Mouse (Mus musculus) heart, postnatal 14 days (tissue): ENCODE data around the gene Pik3r6. TPM values are rescaled to one million over a fixed set of nuclear protein-coding genes. Genes with fewer than 3 reads are reported as not detected.

Experiments used
- total RNA-seq, 2 experiments: library from RNA; stranded (reverse); gene quantifications; 2 replicates each; pipeline ENCODE4 v1.2.3; 2021

Gene Pik3r6
- total RNA-seq, 2 experiments from 2014 or later = 8.7 to 9.2 TPM

Other genes starting within 250 kb of the Pik3r6 start
- gene Ntn1, start 102.2 kb upstream of the Pik3r6 start, total RNA-seq = 10 to 100 TPM; 52.7 to 55.5 TPM
- gene Pik3r5, start 70.9 kb upstream of the Pik3r6 start, total RNA-seq = 1 to 10 TPM; 1.0 to 1.8 TPM
- gene Mfsd6l, start 53.2 kb downstream of the Pik3r6 start, total RNA-seq = under 1 TPM; 0.24 to 0.43 TPM
- gene Ccdc42, start 84.0 kb downstream of the Pik3r6 start, total RNA-seq = not detected
- gene Myh10, start 188.5 kb downstream of the Pik3r6 start, total RNA-seq = 10 to 100 TPM; 44.0 to 46.9 TPM